Mouse (Mus musculus) sigmoid colon, adult 10 weeks (tissue): ENCODE results near the gene Olfr624. TPM values are rescaled to one million over a fixed set of nuclear protein-coding genes. Genes with fewer than 3 reads are reported as not detected.

Source experiments
- polyA plus RNA-seq: library from polyadenylated mRNA; stranded (reverse); fragments of 350-450 nt; fragmentation: Illumina TruSeq; extraction: RNeasy Lipid Tissue Mini Kit (QIAGEN cat#74804); gene quantifications from one replicate; pipeline ENCODE4 v1.2.3, GENCODE M21; 2014; ENCODE audit warnings: low read depth, low replicate concordance

Gene Olfr624
- 0.38 TPM for polyA plus RNA-seq

GRCm38 (mm10) chr7:103671091-103671490 is at the start of gene Olfr624:
TSS of gene Olfr624 (minus strand) at chr7:103671191.

GRCm38 (mm10) chr7:103714371-103714770 is 43.4 kb upstream of the Olfr624 start, which contains the start of gene Olfr243:
TSS of gene Olfr243 (plus strand) at chr7:103714671.

GRCm38 (mm10) chr7:103682420-103682819 is 11.4 kb upstream of the Olfr624 start, which contains the start of gene Olfr625-ps1:
TSS of gene Olfr625-ps1 (plus strand) at chr7:103682720.

GRCm38 (mm10) chr7:103663598-103663997 is 7.4 kb downstream of the Olfr624 start, which contains the start of gene Olfr623:
TSS of gene Olfr623 (minus strand) at chr7:103663698.

GRCm38 (mm10) chr7:103642602-103643001 is 28.4 kb downstream of the Olfr624 start, which contains the start of gene Olfr622:
TSS of gene Olfr622 (minus strand) at chr7:103642702.

Other genes starting within 250 kb of the Olfr624 start
- not detected for gene Olfr605, start 225.8 kb downstream of the Olfr624 start, polyA plus RNA-seq
- not detected for gene Olfr606, start 222.1 kb downstream of the Olfr624 start, polyA plus RNA-seq
- not detected for gene Olfr607, start 207.0 kb downstream of the Olfr624 start, polyA plus RNA-seq
- not detected for gene Olfr608, start 201.3 kb downstream of the Olfr624 start, polyA plus RNA-seq
- not detected for gene Olfr609, start 173.1 kb downstream of the Olfr624 start, polyA plus RNA-seq
- gene Olfr610, start 159.1 kb downstream of the Olfr624 start, polyA plus RNA-seq, result not detected
- gene Olfr611, start 150.3 kb downstream of the Olfr624 start, polyA plus RNA-seq, result not detected
- not detected for gene Olfr612, start 128.5 kb downstream of the Olfr624 start, polyA plus RNA-seq
- not detected for gene Olfr613, start 123.1 kb downstream of the Olfr624 start, polyA plus RNA-seq
- not detected for gene Olfr615, start 115.1 kb downstream of the Olfr624 start, polyA plus RNA-seq
- gene Olfr616, start 102.0 kb downstream of the Olfr624 start, polyA plus RNA-seq, result not detected
- not detected for gene Olfr617, start 98.1 kb downstream of the Olfr624 start, polyA plus RNA-seq
- gene Olfr618, start 81.1 kb downstream of the Olfr624 start, polyA plus RNA-seq, result not detected
- not detected for gene Olfr619, start 70.6 kb downstream of the Olfr624 start, polyA plus RNA-seq
- not detected for gene Olfr620, start 58.7 kb downstream of the Olfr624 start, polyA plus RNA-seq
- not detected for gene Olfr622, start 28.5 kb downstream of the Olfr624 start, polyA plus RNA-seq
- gene Olfr623, start 7.5 kb downstream of the Olfr624 start, polyA plus RNA-seq, result not detected
- not detected for gene Olfr625-ps1, start 11.5 kb upstream of the Olfr624 start, polyA plus RNA-seq
- not detected for gene Olfr243, start 43.5 kb upstream of the Olfr624 start, polyA plus RNA-seq
- not detected for gene Olfr628, start 59.2 kb upstream of the Olfr624 start, polyA plus RNA-seq
- gene Olfr629, start 73.8 kb upstream of the Olfr624 start, polyA plus RNA-seq, result not detected
- gene Olfr630, start 86.1 kb upstream of the Olfr624 start, polyA plus RNA-seq, result not detected
- not detected for gene Olfr69, start 100.4 kb upstream of the Olfr624 start, polyA plus RNA-seq
- gene Olfr68, start 108.5 kb upstream of the Olfr624 start, polyA plus RNA-seq, result not detected
- gene Olfr67, start 120.6 kb upstream of the Olfr624 start, polyA plus RNA-seq, result not detected
- gene Hbb-bt, start 142.8 kb upstream of the Olfr624 start, polyA plus RNA-seq, result 7.9 TPM
- 125 TPM for gene Hbb-bs, start 156.9 kb upstream of the Olfr624 start, polyA plus RNA-seq
- not detected for gene Hbb-bh2, start 169.3 kb upstream of the Olfr624 start, polyA plus RNA-seq
- not detected for gene Hbb-bh1, start 172.0 kb upstream of the Olfr624 start, polyA plus RNA-seq
- gene Hbb-y, start 182.0 kb upstream of the Olfr624 start, polyA plus RNA-seq, result not detected
- not detected for gene Olfr66, start 215.1 kb upstream of the Olfr624 start, polyA plus RNA-seq
- gene Olfr64, start 223.3 kb upstream of the Olfr624 start, polyA plus RNA-seq, result not detected
- gene Olfr65, start 232.3 kb upstream of the Olfr624 start, polyA plus RNA-seq, result not detected